Comparison of ENCODE assay signal across 12 mouse cellular contexts in genomic region chr13:49546517-49546916, GRCm38 (mm10). TPM values are rescaled to one million over a fixed set of nuclear protein-coding genes. Genes with fewer than 3 reads are reported as not detected.
DNase-seq lines count a peak whose midpoint lies in the region; ATAC-seq and TF ChIP-seq lines count a peak whose summit lies in the region.
"Had no signal": no experiment of that assay in that cellular context is flagged by ENCODE, and none has a peak within 500 bp of the region (broad histone marks: within the 10 kb centered on the region; RNA-seq: fewer than 3 reads in every experiment).

No protein-coding gene starts in this region.

- TF ChIP-seq CTCF in layer of hippocampus, adult 2 months (conservative IDR thresholded peaks at IDR 0.05), result no peak

- H3K9ac ChIP-seq in limb, embryonic 12.5 days (replicated peaks), result no peak overlapping the region
- H3K9ac ChIP-seq in stomach, embryonic 15.5 days, result no peak overlapping the region
- H3K9ac ChIP-seq: midbrain, embryonic 13.5 days had no signal

- no peaks in the 10 kb centered on the region for H3K36me3 ChIP-seq in limb, embryonic 12.5 days
- H3K36me3 ChIP-seq in limb, embryonic 10.5 days, result no peaks in the 10 kb centered on the region
- no peaks in the 10 kb centered on the region for H3K36me3 ChIP-seq in stomach, embryonic 15.5 days
- H3K36me3 ChIP-seq: midbrain, embryonic 13.5 days had no signal

- DNase-seq in limb, embryonic 10.5 days (ENCODE audit: low spot score), result no peak
- peak; percentile 35 to 46 for DNase-seq in heart, postnatal 10 days
- peak; percentile 41 for DNase-seq in kidney, postnatal 14 days
- no peak for DNase-seq in layer of hippocampus, adult 2 months (ENCODE audit: low spot score in 2 of 2)
- DNase-seq in liver, result no peak
- no peak for DNase-seq in urinary bladder, postnatal 10 days (ENCODE audit: low spot score)
- DNase-seq: spleen, adult 18-20 months; thymus, postnatal 25 days had no signal

- WGBS in limb, embryonic 12.5 days, result 77% methylated on average over 1 of the region's 1 CpGs
- 88% methylated on average over 1 of the region's 1 CpGs for WGBS in limb, embryonic 10.5 days
- 53% methylated on average over 1 of the region's 1 CpGs for WGBS in stomach, embryonic 15.5 days

- ATAC-seq in limb, embryonic 12.5 days (ENCODE audit: insufficient number of reproducible peaks, insufficient read depth, low FRiP score, low TSS enrichment, low read depth), result no peak
- ATAC-seq in stomach, embryonic 15.5 days (ENCODE audit: insufficient read depth, low FRiP score, low read depth), result peak; percentile 56; the same call in 1 of the 2 replicates
- ATAC-seq: midbrain, embryonic 13.5 days had no signal

- no peaks in the 10 kb centered on the region for H3K9me3 ChIP-seq in limb, embryonic 12.5 days
- H3K9me3 ChIP-seq in limb, embryonic 10.5 days (replicated peaks), result no peaks in the 10 kb centered on the region
- H3K9me3 ChIP-seq in stomach, embryonic 15.5 days, result no peaks in the 10 kb centered on the region
- H3K9me3 ChIP-seq: midbrain, embryonic 13.5 days had no signal

- no peak overlapping the region for H3K4me3 ChIP-seq in limb, embryonic 12.5 days (replicated peaks)
- H3K4me3 ChIP-seq in limb, embryonic 10.5 days, result no peak overlapping the region
- H3K4me3 ChIP-seq in stomach, embryonic 15.5 days (replicated peaks), result peak overlapping the region; percentile 8; the same call in 1 of the 2 replicates
- no peak overlapping the region for H3K4me3 ChIP-seq in layer of hippocampus, adult 2 months
- H3K4me3 ChIP-seq: midbrain, embryonic 13.5 days had no signal

- peaks cover 14% of the 10 kb centered on the region for H3K4me1 ChIP-seq in limb, embryonic 12.5 days (replicated peaks)
- 0 out of 2 replicates have a peak, but pooled peaks cover 7% of the 10 kb centered on the region for H3K4me1 ChIP-seq in limb, embryonic 10.5 days
- H3K4me1 ChIP-seq in stomach, embryonic 15.5 days, result peaks cover 3% of the 10 kb centered on the region; the same call in 1 of the 2 replicates
- H3K4me1 ChIP-seq: midbrain, embryonic 13.5 days had no signal

- 0 out of 2 replicates have a peak overlapping the region, but pooled peaks have one; percentile 41 for H3K27ac ChIP-seq in limb, embryonic 12.5 days
- no peak overlapping the region for H3K27ac ChIP-seq in limb, embryonic 10.5 days
- H3K27ac ChIP-seq in stomach, embryonic 15.5 days, result peak overlapping the region; percentile 73; the same call in 1 of the 2 replicates
- H3K27ac ChIP-seq in layer of hippocampus, adult 2 months, result no peak overlapping the region
- H3K27ac ChIP-seq: midbrain, embryonic 13.5 days had no signal

- no peaks in the 10 kb centered on the region for H3K27me3 ChIP-seq in limb, embryonic 12.5 days
- no peaks in the 10 kb centered on the region for H3K27me3 ChIP-seq in limb, embryonic 10.5 days (ENCODE audit: low read depth, poor library complexity, severe bottlenecking)
- H3K27me3 ChIP-seq in stomach, embryonic 15.5 days (replicated peaks), result no peaks in the 10 kb centered on the region
- H3K27me3 ChIP-seq: midbrain, embryonic 13.5 days had no signal

- intact Hi-C loops in heart, postnatal 10 days (cut with DNase I), result loop anchor here (5.0 kb wide), 2 partner anchors 54 to 94 kb away; partner anchors contain the start of gene Tes3-ps

- no peak overlapping the region for H3K4me2 ChIP-seq in limb, embryonic 12.5 days
- H3K4me2 ChIP-seq in stomach, embryonic 15.5 days, result peak overlapping the region; percentile 19; the same call in 1 of the 2 replicates
- H3K4me2 ChIP-seq: liver, embryonic 11.5 days; midbrain, embryonic 13.5 days had no signal

RNA-seq across cellular contexts. Expression of gene Aspn, which starts 2.3 kb away (rescaled TPM):
- polyA plus RNA-seq in limb, embryonic 12.5 days (2016; fragmentation: Nextera tagmentation; extraction: Ambion mirVana), result 2.9 and 4.4 TPM in 2 replicates
- polyA plus RNA-seq in limb, embryonic 10.5 days (2016; fragmentation: Nextera tagmentation; extraction: Ambion mirVana), result 0.14 and 0.18 TPM in 2 replicates
- total RNA-seq in heart, postnatal 10 days (2021), result 100 to 1,000 TPM in 1 of 2 experiments, 10 to 100 TPM in 1; 89.0 to 113 TPM
- 52.1 and 63.9 TPM in 2 replicates for polyA plus RNA-seq in stomach, embryonic 15.5 days (2015; fragmentation: Nextera tagmentation; extraction: Ambion mirVana)
- total RNA-seq in layer of hippocampus, adult 2 months (2021), result 1 to 10 TPM in 1 of 2 experiments, under 1 TPM in 1; 0.83 to 1.2 TPM

RNA-seq across cellular contexts. Expression of gene Omd, which starts 35.7 kb away (rescaled TPM):
- 0.88 and 1.0 TPM in 2 replicates for polyA plus RNA-seq in limb, embryonic 12.5 days (2016; fragmentation: Nextera tagmentation; extraction: Ambion mirVana)
- 1.1 and 1.3 TPM in 2 replicates for polyA plus RNA-seq in limb, embryonic 10.5 days (2016; fragmentation: Nextera tagmentation; extraction: Ambion mirVana)
- total RNA-seq in heart, postnatal 10 days (2021), result 1 to 10 TPM; 1.1 to 1.4 TPM
- 0.81 and 0.90 TPM in 2 replicates for polyA plus RNA-seq in stomach, embryonic 15.5 days (2015; fragmentation: Nextera tagmentation; extraction: Ambion mirVana)
- under 1 TPM; 0.31 to 0.59 TPM for total RNA-seq in layer of hippocampus, adult 2 months (2021)

RNA-seq across cellular contexts. Expression of gene Ecm2, which starts 41.9 kb away (rescaled TPM):
- polyA plus RNA-seq in limb, embryonic 12.5 days (2016; fragmentation: Nextera tagmentation; extraction: Ambion mirVana), result 0.51 and 0.55 TPM in 2 replicates
- polyA plus RNA-seq in limb, embryonic 10.5 days (2016; fragmentation: Nextera tagmentation; extraction: Ambion mirVana), result 0.21 and 0.45 TPM in 2 replicates
- 10 to 100 TPM; 20.1 to 20.6 TPM for total RNA-seq in heart, postnatal 10 days (2021)
- 0.98 and 1.3 TPM in 2 replicates for polyA plus RNA-seq in stomach, embryonic 15.5 days (2015; fragmentation: Nextera tagmentation; extraction: Ambion mirVana)
- 1 to 10 TPM; 6.5 to 8.1 TPM for total RNA-seq in layer of hippocampus, adult 2 months (2021)

RNA-seq across cellular contexts. Expression of gene Tes3-ps, which starts 53.4 kb away (rescaled TPM):
- 1.1 and 1.6 TPM in 2 replicates for polyA plus RNA-seq in limb, embryonic 12.5 days (2016; fragmentation: Nextera tagmentation; extraction: Ambion mirVana)
- polyA plus RNA-seq in limb, embryonic 10.5 days (2016; fragmentation: Nextera tagmentation; extraction: Ambion mirVana), result 1.0 and 1.5 TPM in 2 replicates
- 1 to 10 TPM; 1.6 TPM for total RNA-seq in heart, postnatal 10 days (2021)
- polyA plus RNA-seq in stomach, embryonic 15.5 days (2015; fragmentation: Nextera tagmentation; extraction: Ambion mirVana), result 1.1 and 2.6 TPM in 2 replicates
- total RNA-seq in layer of hippocampus, adult 2 months (2021), result 1 to 10 TPM in 1 of 2 experiments, under 1 TPM in 1; 0.79 to 1.7 TPM

Comparison
In these comparisons a context has a peak if more than half of its experiments do, and no peak if none do; other contexts are left out.
1. H3K27ac ChIP-seq: peak in limb, embryonic 12.5 days (single experiment) and stomach, embryonic 15.5 days (single experiment); none in limb, embryonic 10.5 days (single experiment) and layer of hippocampus, adult 2 months (single experiment).
2. DNase-seq: peak in heart, postnatal 10 days (2 of 2) and kidney, postnatal 14 days (single experiment); none in limb, embryonic 10.5 days (single experiment), layer of hippocampus, adult 2 months (0 of 2), liver (single experiment) and urinary bladder, postnatal 10 days (single experiment).